Mouse (Mus musculus) C2C12 (cell line): ENCODE results near the gene Map3k20. TPM values are rescaled to one million over a fixed set of nuclear protein-coding genes. Genes with fewer than 3 reads are reported as not detected.

ENCODE experiments used
- H3K27me3 ChIP-seq: one replicate; pipeline ENCODE4 v1.6.1; 2011; ENCODE audit not compliant: control insufficient read depth, insufficient read depth, insufficient read length
- H3K36me3 ChIP-seq: one replicate; pipeline ENCODE4 v1.6.1; 2011; ENCODE audit not compliant: control insufficient read depth, insufficient read depth
- H3K4me3 ChIP-seq: one replicate; pipeline ENCODE4 v1.5.1; 2011; ENCODE audit warnings: mild to moderate bottlenecking, control low read depth; ENCODE audit not compliant: poor library complexity, insufficient read depth, severe bottlenecking
- H3K79me2 ChIP-seq: one replicate; pipeline ENCODE4 v1.6.1; 2011; ENCODE audit not compliant: control insufficient read depth, insufficient read depth
- H3K79me3 ChIP-seq: one replicate; pipeline ENCODE4 v1.6.1; 2011; ENCODE audit warnings: low read depth, control low read depth
- H3ac ChIP-seq: one replicate; pipeline ENCODE3; 2011; ENCODE audit warnings: low read depth; ENCODE audit not compliant: control insufficient read depth, insufficient read length
- CEBPB ChIP-seq: IDR thresholded peaks from one replicate; pipeline ENCODE4 v1.6.1; 2011; ENCODE audit warnings: low read depth, mild to moderate bottlenecking, control low read depth, moderate library complexity
- CTCF ChIP-seq: IDR thresholded peaks from one replicate; pipeline ENCODE4 v1.5.1; 2011; ENCODE audit not compliant: control insufficient read depth, insufficient read depth, insufficient read length
- FOSL1 ChIP-seq: IDR thresholded peaks from one replicate; pipeline ENCODE4 v1.8.0; 2011; ENCODE audit warnings: mild to moderate bottlenecking, low read length; ENCODE audit not compliant: poor library complexity, insufficient read depth, severe bottlenecking
- MAX ChIP-seq: IDR thresholded peaks from one replicate; pipeline ENCODE4 v1.6.1; 2011; ENCODE audit warnings: mild to moderate bottlenecking, control low read depth
- MYOD1 ChIP-seq: IDR thresholded peaks from one replicate; pipeline ENCODE4 v1.6.1; 2011; ENCODE audit warnings: low read depth; ENCODE audit not compliant: control insufficient read depth, insufficient read length
- MYOG ChIP-seq: IDR thresholded peaks from one replicate; pipeline ENCODE4 v1.6.1; 2011; ENCODE audit not compliant: control insufficient read depth, insufficient read length; ENCODE audit errors: extremely low read depth
- USF1 ChIP-seq: IDR thresholded peaks from one replicate; pipeline ENCODE4 v1.6.1; 2011; ENCODE audit warnings: low read depth, mild to moderate bottlenecking, control low read depth, moderate library complexity
- polyA plus RNA-seq: library from polyadenylated mRNA; unstranded; fragments of >200 nt; fragmentation: generic; extraction: Trizol; gene quantifications from one replicate; pipeline ENCODE4 v1.2.1, GENCODE M21; 2012; ENCODE audit warnings: missing spikeins

Gene Map3k20
- polyA plus RNA-seq, 1 experiment = 19.5 TPM

DNA sequence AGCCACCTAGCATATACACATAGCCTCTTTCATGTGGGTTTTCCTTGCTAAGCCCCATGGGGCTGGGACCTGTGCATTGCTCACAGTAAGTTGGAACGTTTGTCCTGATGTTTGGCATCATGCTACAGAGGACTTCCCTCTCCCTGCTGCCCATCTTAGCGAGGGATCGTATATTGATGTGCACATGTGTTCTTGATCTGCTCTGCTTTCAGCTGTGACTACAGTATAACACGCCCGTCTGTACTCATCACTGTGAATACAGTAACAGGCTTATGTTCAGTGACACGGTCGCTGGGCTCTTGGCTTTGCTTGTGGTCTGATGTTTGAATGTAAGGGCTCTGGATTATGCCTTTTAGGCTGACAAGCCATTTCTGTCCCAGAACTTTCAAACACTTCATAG lies 20.3 kb downstream of the Map3k20 start:
- H3K79me2 ChIP-seq = peaks cover 100% of the 10 kb centered on the region
- H3K4me3 ChIP-seq = no peak overlapping the region
- TF ChIP-seq FOSL1 (no peak), CEBPB (no peak), MAX (no peak), USF1 (no peak), MYOG (no peak), CTCF (no peak), MYOD1 (no peak)
- no peaks in the 10 kb centered on the region for H3K27me3 ChIP-seq
- H3K79me3 ChIP-seq = peaks cover 75% of the 10 kb centered on the region
- H3K36me3 ChIP-seq = peaks cover 45% of the 10 kb centered on the region
- no peak overlapping the region for H3ac ChIP-seq

GRCm38 (mm10) chr2:72308351-72308750 lies 22.9 kb downstream of the Map3k20 start:
- TF ChIP-seq MAX (no peak), USF1 (no peak), FOSL1 (peak; percentile 12), MYOD1 (peak; percentile 66)
- Histone ChIP-seq H3K79me2 (peaks cover 100% of the 10 kb centered on the region), H3K27me3 (no peaks in the 10 kb centered on the region), H3ac (no peak overlapping the region), H3K79me3 (peaks cover 80% of the 10 kb centered on the region), H3K4me3 (no peak overlapping the region), H3K36me3 (peaks cover 47% of the 10 kb centered on the region)

DNA sequence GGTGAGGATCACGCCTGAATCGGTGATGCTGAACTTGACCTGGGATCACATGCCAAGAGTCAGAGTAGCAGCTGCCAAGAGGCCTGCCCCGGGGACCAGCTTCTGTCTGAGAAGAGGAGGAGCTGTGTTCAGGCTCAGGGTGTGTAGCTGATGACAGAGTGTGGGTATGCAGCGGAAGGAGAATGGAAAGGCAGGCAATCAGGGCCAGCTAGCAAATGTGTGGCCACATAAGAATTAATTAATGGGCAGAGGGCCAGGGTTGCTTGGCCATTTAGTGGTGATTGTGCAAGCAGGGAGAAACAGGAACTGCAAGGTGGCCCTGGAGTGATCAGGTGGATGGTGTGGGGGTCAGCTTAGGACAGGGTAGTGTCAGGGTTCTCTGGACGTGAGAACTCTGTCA lies 23.5 kb downstream of the Map3k20 start:
- no peak overlapping the region for H3ac ChIP-seq
- H3K36me3 ChIP-seq = peaks cover 44% of the 10 kb centered on the region
- H3K4me3 ChIP-seq = no peak overlapping the region
- no peaks in the 10 kb centered on the region for H3K27me3 ChIP-seq
- H3K79me3 ChIP-seq = peaks cover 79% of the 10 kb centered on the region
- TF ChIP-seq CEBPB (peak; percentile 67), MYOG (no peak)
- H3K79me2 ChIP-seq = peaks cover 100% of the 10 kb centered on the region

DNA sequence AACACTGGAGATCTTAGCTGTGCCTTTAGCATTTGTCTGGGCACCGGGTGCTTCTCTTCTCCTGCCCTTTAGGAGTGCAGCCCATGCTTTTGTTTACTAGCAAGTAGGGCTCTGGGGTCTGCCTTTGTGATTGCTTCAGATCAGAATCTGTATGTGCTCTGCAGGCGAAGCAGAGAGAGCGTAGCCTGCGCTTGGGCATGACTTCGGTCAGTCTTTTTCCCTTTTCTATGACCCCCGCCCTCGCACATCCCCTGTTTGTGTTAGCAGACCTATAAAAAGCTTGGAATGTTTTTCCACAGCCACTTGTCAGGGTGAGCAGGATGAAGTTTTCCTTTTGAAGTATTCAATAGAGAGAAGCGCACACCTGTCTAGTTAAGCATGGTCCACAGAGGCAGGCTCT lies 26.0 kb downstream of the Map3k20 start:
- TF ChIP-seq CTCF (no peak), FOSL1 (no peak), MAX (no peak), USF1 (no peak), MYOD1 (no peak), CEBPB (no peak), MYOG (no peak)

DNA sequence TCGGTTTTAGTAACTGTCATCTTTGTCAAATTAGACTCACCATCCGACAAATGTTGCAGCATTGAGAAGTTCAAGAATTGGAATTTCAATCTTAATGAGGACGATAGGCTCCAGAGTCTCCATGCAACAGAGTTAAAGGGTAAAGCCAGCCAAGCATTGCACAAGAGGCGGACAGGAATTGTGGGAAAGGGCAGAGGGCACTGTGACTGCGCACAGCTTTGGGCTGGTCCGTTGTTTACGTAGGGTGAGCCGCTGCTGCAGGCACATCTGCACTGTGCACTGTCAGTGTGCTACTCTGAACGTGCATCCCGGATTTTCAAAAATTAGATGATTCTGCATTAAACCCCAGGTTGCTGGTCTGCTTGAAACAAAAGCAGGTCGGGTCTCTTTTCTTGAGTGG lies 27.9 kb downstream of the Map3k20 start:
- Histone ChIP-seq H3K4me3 (no peak overlapping the region), H3K79me2 (peaks cover 98% of the 10 kb centered on the region)

More for the DNA sequence above, 26.0 kb downstream of the Map3k20 start:
- Histone ChIP-seq H3K79me2 (peaks cover 100% of the 10 kb centered on the region), H3K27me3 (no peaks in the 10 kb centered on the region), H3K36me3 (peaks cover 29% of the 10 kb centered on the region), H3ac (no peak overlapping the region), H3K4me3 (no peak overlapping the region), H3K79me3 (peaks cover 73% of the 10 kb centered on the region)

GRCm38 (mm10) chr2:72318421-72318820 lies 33.0 kb downstream of the Map3k20 start:
- Histone ChIP-seq H3K27me3 (no peaks in the 10 kb centered on the region), H3ac (peak overlapping the region; percentile 23), H3K4me3 (no peak overlapping the region), H3K36me3 (peaks cover 6% of the 10 kb centered on the region), H3K79me3 (peaks cover 51% of the 10 kb centered on the region), H3K79me2 (peaks cover 85% of the 10 kb centered on the region)
- TF ChIP-seq USF1 (peak; percentile 25), MAX (peak; percentile 73), FOSL1 (no peak), MYOD1 (peak; percentile 98), CEBPB (peak; percentile 97), MYOG (no peak), CTCF (no peak)

More for the DNA sequence above, 27.9 kb downstream of the Map3k20 start:
- no peak overlapping the region for H3ac ChIP-seq
- peaks cover 71% of the 10 kb centered on the region for H3K79me3 ChIP-seq
- no peaks in the 10 kb centered on the region for H3K27me3 ChIP-seq
- peaks cover 29% of the 10 kb centered on the region for H3K36me3 ChIP-seq
- TF ChIP-seq CEBPB (peak; percentile 12), CTCF (no peak)
